Mouse (Mus musculus): ENCODE data around the gene Nudt14. TPM values are rescaled to one million over a fixed set of nuclear protein-coding genes. Genes with fewer than 3 reads are reported as not detected.

Nudt14 gene
- polyA plus RNA-seq, 1 experiment from 2014 or later: 90.6 TPM

GRCm38 (mm10) chr12:112921518-112921917, 20.4 kb downstream of the Nudt14 start:
- no peak overlapping the region for H3K27ac ChIP-seq (ENCODE audit: low read depth, low read length)
- WGBS: 83% methylated on average over 12 of the region's 12 CpGs
- H3K4me1 ChIP-seq (replicated peaks; ENCODE audit: control insufficient read depth, insufficient read depth, low read length): 0 out of 2 replicates have a peak, but pooled peaks cover 6% of the 10 kb centered on the region
- no peak overlapping the region for H3K4me2 ChIP-seq (replicated peaks; ENCODE audit: low read depth)
- H3K9me3 ChIP-seq (ENCODE audit: control insufficient read depth): no peaks in the 10 kb centered on the region
- no peak overlapping the region for H3K4me3 ChIP-seq (ENCODE audit: low read depth, low read length)
- H3K27me3 ChIP-seq (replicated peaks; ENCODE audit: control insufficient read depth, insufficient read depth, low read length): no peaks in the 10 kb centered on the region
- no peak for ATAC-seq
- TF ChIP-seq CTCF (IDR thresholded peaks at IDR 0.05; ENCODE audit: low read depth): no peak
- H3K36me3 ChIP-seq (ENCODE audit: control insufficient read depth, insufficient read depth): no peaks in the 10 kb centered on the region
- H3K9ac ChIP-seq (ENCODE audit: low read depth, low read length): no peak overlapping the region

GRCm38 (mm10) chr12:112917906-112918305, 24.0 kb downstream of the Nudt14 start:
- no peaks in the 10 kb centered on the region for H3K9me3 ChIP-seq (ENCODE audit: control insufficient read depth)
- no peaks in the 10 kb centered on the region for H3K27me3 ChIP-seq (replicated peaks; ENCODE audit: control insufficient read depth, insufficient read depth, low read length)
- H3K36me3 ChIP-seq (ENCODE audit: control insufficient read depth, insufficient read depth): peaks cover 13% of the 10 kb centered on the region; the same call in 1 of the 2 replicates
- H3K9ac ChIP-seq (ENCODE audit: low read depth, low read length): no peak overlapping the region
- no peak overlapping the region for H3K4me2 ChIP-seq (replicated peaks; ENCODE audit: low read depth)
- ATAC-seq: no peak
- no peak for TF ChIP-seq CTCF (IDR thresholded peaks at IDR 0.05; ENCODE audit: low read depth)
- 58% methylated on average over 8 of the region's 8 CpGs for WGBS
- no peak overlapping the region for H3K27ac ChIP-seq (ENCODE audit: low read depth, low read length)
- H3K4me3 ChIP-seq (ENCODE audit: low read depth, low read length): no peak overlapping the region
- no peaks in the 10 kb centered on the region for H3K4me1 ChIP-seq (replicated peaks; ENCODE audit: control insufficient read depth, insufficient read depth, low read length)

- no peak for TF ChIP-seq CTCF (IDR thresholded peaks at IDR 0.05; ENCODE audit: low read depth)
- WGBS: 80% methylated on average over 11 of the region's 11 CpGs
- ATAC-seq: no peak
- Histone ChIP-seq H3K4me2 (replicated peaks; ENCODE audit: low read depth) (no peak overlapping the region), H3K27me3 (replicated peaks; ENCODE audit: control insufficient read depth, insufficient read depth, low read length) (no peaks in the 10 kb centered on the region), H3K36me3 (ENCODE audit: control insufficient read depth, insufficient read depth) (peaks cover 13% of the 10 kb centered on the region; the same call in 1 of the 2 replicates), H3K9ac (ENCODE audit: low read depth, low read length) (no peak overlapping the region), H3K4me1 (replicated peaks; ENCODE audit: control insufficient read depth, insufficient read depth, low read length) (no peaks in the 10 kb centered on the region), H3K4me3 (ENCODE audit: low read depth, low read length) (no peak overlapping the region), H3K27ac (ENCODE audit: low read depth, low read length) (no peak overlapping the region), H3K9me3 (ENCODE audit: control insufficient read depth) (no peaks in the 10 kb centered on the region)
Measured at GRCm38 (mm10) chr12:112917486-112917885, 24.4 kb downstream of the Nudt14 start.

- Histone ChIP-seq H3K36me3 (ENCODE audit: control insufficient read depth, insufficient read depth) (peaks cover 13% of the 10 kb centered on the region; the same call in 1 of the 2 replicates), H3K4me1 (replicated peaks; ENCODE audit: control insufficient read depth, insufficient read depth, low read length) (no peaks in the 10 kb centered on the region), H3K9ac (ENCODE audit: low read depth, low read length) (no peak overlapping the region), H3K4me2 (replicated peaks; ENCODE audit: low read depth) (no peak overlapping the region), H3K4me3 (ENCODE audit: low read depth, low read length) (no peak overlapping the region), H3K9me3 (ENCODE audit: control insufficient read depth) (no peaks in the 10 kb centered on the region), H3K27me3 (replicated peaks; ENCODE audit: control insufficient read depth, insufficient read depth, low read length) (no peaks in the 10 kb centered on the region), H3K27ac (ENCODE audit: low read depth, low read length) (no peak overlapping the region)
- no peak for ATAC-seq
- TF ChIP-seq CTCF (IDR thresholded peaks at IDR 0.05; ENCODE audit: low read depth): no peak
- WGBS: 85% methylated on average over 16 of the region's 16 CpGs
Measured at GRCm38 (mm10) chr12:112916698-112917400, 25.1 kb downstream of the Nudt14 start.

GRCm38 (mm10) chr12:112915587-112915986, 26.3 kb downstream of the Nudt14 start:
- peaks cover 22% of the 10 kb centered on the region; the same call in 1 of the 2 replicates for H3K36me3 ChIP-seq (ENCODE audit: control insufficient read depth, insufficient read depth)
- no peaks in the 10 kb centered on the region for H3K27me3 ChIP-seq (replicated peaks; ENCODE audit: control insufficient read depth, insufficient read depth, low read length)
- ATAC-seq: no peak
- TF ChIP-seq CTCF (IDR thresholded peaks at IDR 0.05; ENCODE audit: low read depth): no peak
- H3K4me2 ChIP-seq (replicated peaks; ENCODE audit: low read depth): no peak overlapping the region
- no peaks in the 10 kb centered on the region for H3K4me1 ChIP-seq (replicated peaks; ENCODE audit: control insufficient read depth, insufficient read depth, low read length)
- no peak overlapping the region for H3K27ac ChIP-seq (ENCODE audit: low read depth, low read length)
- no peaks in the 10 kb centered on the region for H3K9me3 ChIP-seq (ENCODE audit: control insufficient read depth)
- no peak overlapping the region for H3K4me3 ChIP-seq (ENCODE audit: low read depth, low read length)
- WGBS: 70% methylated on average over 13 of the region's 13 CpGs
- H3K9ac ChIP-seq (ENCODE audit: low read depth, low read length): no peak overlapping the region

GRCm38 (mm10) chr12:112914527-112914926, 27.4 kb downstream of the Nudt14 start:
- no peaks in the 10 kb centered on the region for H3K27me3 ChIP-seq (replicated peaks; ENCODE audit: control insufficient read depth, insufficient read depth, low read length)
- ATAC-seq: no peak
- no peak overlapping the region for H3K9ac ChIP-seq (ENCODE audit: low read depth, low read length)
- no peaks in the 10 kb centered on the region for H3K9me3 ChIP-seq (ENCODE audit: control insufficient read depth)
- peaks cover 28% of the 10 kb centered on the region; the same call in 1 of the 2 replicates for H3K36me3 ChIP-seq (ENCODE audit: control insufficient read depth, insufficient read depth)
- H3K4me2 ChIP-seq (replicated peaks; ENCODE audit: low read depth): no peak overlapping the region
- 78% methylated on average over 11 of the region's 11 CpGs for WGBS
- TF ChIP-seq CTCF (IDR thresholded peaks at IDR 0.05; ENCODE audit: low read depth): no peak
- H3K4me1 ChIP-seq (replicated peaks; ENCODE audit: control insufficient read depth, insufficient read depth, low read length): no peaks in the 10 kb centered on the region
- no peak overlapping the region for H3K4me3 ChIP-seq (ENCODE audit: low read depth, low read length)
- H3K27ac ChIP-seq (ENCODE audit: low read depth, low read length): no peak overlapping the region
